Mouse (Mus musculus) stomach, embryonic 16.5 days (tissue): ENCODE results near the gene Rb1. TPM values are rescaled to one million over a fixed set of nuclear protein-coding genes. Genes with fewer than 3 reads are reported as not detected.

Experiments
- ATAC-seq: fragments of 200-750 bp; cut with Nextera tagmentation; 2 replicates; pipeline ENCODE4 v1.8.0; 2017; ENCODE audit warnings: moderate number of reproducible peaks, moderate TSS enrichment; ENCODE audit not compliant: insufficient read depth, low FRiP score
- H3K27ac ChIP-seq: fragments of 300-500 bp; sonication (generic); 2 replicates; pipeline ENCODE4 v1.5.1; 2014; ENCODE audit warnings: low read length
- H3K27me3 ChIP-seq: fragments of 300-500 bp; sonication (generic); 2 replicates; pipeline ENCODE4 v1.6.1; 2014; ENCODE audit warnings: low read length, control low read depth, mixed read lengths; ENCODE audit not compliant: control insufficient read depth, insufficient read depth
- H3K36me3 ChIP-seq: fragments of 300-500 bp; sonication (generic); 2 replicates; pipeline ENCODE4 v1.6.1; 2014; ENCODE audit warnings: low read length; ENCODE audit not compliant: control insufficient read depth, insufficient read depth
- H3K4me1 ChIP-seq: fragments of 300-500 bp; sonication (generic); 2 replicates; pipeline ENCODE4 v1.6.1; 2014; ENCODE audit warnings: low read length, control low read depth, mixed read lengths; ENCODE audit not compliant: control insufficient read depth, insufficient read depth
- H3K4me2 ChIP-seq: fragments of 300-500 bp; sonication (generic); 2 replicates; pipeline ENCODE4 v1.6.1; 2014; ENCODE audit warnings: low read depth, low read length, mixed read lengths
- H3K4me3 ChIP-seq: fragments of 300-500 bp; sonication (generic); replicated peaks from 2 replicates; pipeline ENCODE4 v1.5.1; 2014; ENCODE audit warnings: mild to moderate bottlenecking, low read length
- H3K9ac ChIP-seq: fragments of 300-500 bp; sonication (generic); 2 replicates; pipeline ENCODE4 v1.6.1; 2014; ENCODE audit warnings: low read length
- H3K9me3 ChIP-seq: fragments of 300-500 bp; sonication (generic); replicated peaks from 2 replicates; pipeline ENCODE4 v1.6.1; 2016; ENCODE audit warnings: low read length, control low read depth; ENCODE audit not compliant: control insufficient read depth
- WGBS: fragments of 180-500 bp; shearing (Covaris S2); extraction: QIAGEN DNeasy Blood & Tissue Kit; methylation state at CpG from one replicate; pipeline ENCODE4 v1.1.7; 2014; 5-methylcytosine and 5-hydroxymethylcytosine counted together
- polyA plus RNA-seq: library from polyadenylated mRNA; unstranded; fragments of >200 nt; fragmentation: Nextera tagmentation; extraction: Ambion mirVana; gene quantifications from 2 replicates; pipeline ENCODE4 v1.2.1, GENCODE M21; 2015

Gene Rb1
- polyA plus RNA-seq, 1 experiment from 2014 or later, result 11.5 TPM

- H3K9me3 ChIP-seq, result no peaks in the 10 kb centered on the region
- no peak overlapping the region for H3K9ac ChIP-seq
- H3K4me3 ChIP-seq, result no peak overlapping the region
- no peak overlapping the region for H3K27ac ChIP-seq
- ATAC-seq, result no peak
- 0 out of 2 replicates have a peak, but pooled peaks cover 2% of the 10 kb centered on the region for H3K36me3 ChIP-seq
- no peaks in the 10 kb centered on the region for H3K27me3 ChIP-seq
- H3K4me2 ChIP-seq, result no peak overlapping the region
- no peaks in the 10 kb centered on the region for H3K4me1 ChIP-seq
- 91% methylated on average over 1 of the region's 1 CpGs for WGBS
Measured at GRCm38 (mm10) chr14:73217062-73217461, 108.6 kb downstream of the Rb1 start.

DNA sequence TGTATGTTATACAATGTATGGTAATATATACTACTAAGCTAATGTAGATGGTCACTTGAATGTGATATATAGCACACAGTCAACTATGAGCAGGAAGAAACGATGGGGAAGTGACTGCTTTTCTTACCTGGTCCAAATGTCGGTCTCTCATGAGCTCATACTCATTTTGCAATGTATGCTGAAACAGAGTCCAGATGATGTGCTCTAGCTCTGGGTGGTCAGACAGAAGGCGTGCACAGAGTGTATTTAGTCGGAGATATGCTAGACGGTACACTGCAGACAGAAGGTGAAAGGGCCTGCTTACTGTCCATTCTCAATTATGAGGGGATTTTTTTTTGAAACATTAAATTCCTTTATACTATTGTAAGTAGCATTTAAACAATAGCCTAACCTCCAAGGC, 114.1 kb downstream of the Rb1 start:
- Histone ChIP-seq H3K4me3 (no peak overlapping the region), H3K4me1 (no peaks in the 10 kb centered on the region), H3K27me3 (no peaks in the 10 kb centered on the region), H3K9me3 (no peaks in the 10 kb centered on the region), H3K27ac (no peak overlapping the region), H3K9ac (no peak overlapping the region), H3K36me3 (0 out of 2 replicates have a peak, but pooled peaks cover 2% of the 10 kb centered on the region), H3K4me2 (no peak overlapping the region)
- ATAC-seq, result no peak
- WGBS, result 86% methylated on average over 5 of the region's 5 CpGs

DNA sequence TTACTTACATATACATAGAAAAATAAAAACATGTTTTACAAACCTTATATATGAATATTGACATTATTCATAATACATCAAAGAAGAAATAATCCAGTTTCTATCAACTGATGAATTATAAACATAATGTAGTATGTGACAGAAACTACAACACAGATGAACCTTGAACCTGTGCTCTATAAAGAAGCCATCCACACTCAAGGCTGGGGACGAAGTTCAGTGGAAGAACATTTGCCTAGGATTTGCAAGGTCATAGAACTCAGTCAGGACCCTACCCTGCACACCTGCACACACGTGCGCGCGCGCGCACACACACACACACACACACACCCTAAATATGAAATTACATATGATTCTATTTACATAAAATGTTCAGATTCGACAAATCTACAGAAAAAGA, 115.4 kb downstream of the Rb1 start:
- Histone ChIP-seq H3K4me1 (no peaks in the 10 kb centered on the region), H3K27ac (no peak overlapping the region), H3K4me3 (no peak overlapping the region), H3K27me3 (no peaks in the 10 kb centered on the region), H3K36me3 (0 out of 2 replicates have a peak, but pooled peaks cover 2% of the 10 kb centered on the region), H3K4me2 (no peak overlapping the region), H3K9me3 (no peaks in the 10 kb centered on the region), H3K9ac (no peak overlapping the region)
- WGBS, result 91% methylated on average over 8 of the region's 8 CpGs
- ATAC-seq, result no peak

- H3K36me3 ChIP-seq, result 0 out of 2 replicates have a peak, but pooled peaks cover under 1% of the 10 kb centered on the region
- no peak for ATAC-seq
- H3K27ac ChIP-seq, result no peak overlapping the region
- H3K9ac ChIP-seq, result no peak overlapping the region
- no peaks in the 10 kb centered on the region for H3K27me3 ChIP-seq
- H3K4me3 ChIP-seq, result no peak overlapping the region
- no peak overlapping the region for H3K4me2 ChIP-seq
- H3K9me3 ChIP-seq, result no peaks in the 10 kb centered on the region
- no peaks in the 10 kb centered on the region for H3K4me1 ChIP-seq
Measured at GRCm38 (mm10) chr14:73209262-73209661, 116.4 kb downstream of the Rb1 start.

GRCm38 (mm10) chr14:73204016-73204415, 121.6 kb downstream of the Rb1 start:
- WGBS, result 68% methylated on average over 3 of the region's 3 CpGs
- Histone ChIP-seq H3K27ac (no peak overlapping the region), H3K4me2 (no peak overlapping the region), H3K4me3 (no peak overlapping the region), H3K9me3 (no peaks in the 10 kb centered on the region), H3K9ac (no peak overlapping the region), H3K36me3 (no peaks in the 10 kb centered on the region), H3K27me3 (no peaks in the 10 kb centered on the region), H3K4me1 (0 out of 2 replicates have a peak, but pooled peaks cover 2% of the 10 kb centered on the region)
- ATAC-seq, result no peak

GRCm38 (mm10) chr14:73201447-73201846, 124.2 kb downstream of the Rb1 start:
- 48% methylated on average over 3 of the region's 3 CpGs for WGBS
- no peak overlapping the region for H3K9ac ChIP-seq
- 0 out of 2 replicates have a peak, but pooled peaks cover 2% of the 10 kb centered on the region for H3K4me1 ChIP-seq
- no peaks in the 10 kb centered on the region for H3K36me3 ChIP-seq
- no peak overlapping the region for H3K4me2 ChIP-seq
- H3K9me3 ChIP-seq, result no peaks in the 10 kb centered on the region
- no peak for ATAC-seq
- H3K27ac ChIP-seq, result no peak overlapping the region
- H3K27me3 ChIP-seq, result no peaks in the 10 kb centered on the region
- H3K4me3 ChIP-seq, result no peak overlapping the region

DNA sequence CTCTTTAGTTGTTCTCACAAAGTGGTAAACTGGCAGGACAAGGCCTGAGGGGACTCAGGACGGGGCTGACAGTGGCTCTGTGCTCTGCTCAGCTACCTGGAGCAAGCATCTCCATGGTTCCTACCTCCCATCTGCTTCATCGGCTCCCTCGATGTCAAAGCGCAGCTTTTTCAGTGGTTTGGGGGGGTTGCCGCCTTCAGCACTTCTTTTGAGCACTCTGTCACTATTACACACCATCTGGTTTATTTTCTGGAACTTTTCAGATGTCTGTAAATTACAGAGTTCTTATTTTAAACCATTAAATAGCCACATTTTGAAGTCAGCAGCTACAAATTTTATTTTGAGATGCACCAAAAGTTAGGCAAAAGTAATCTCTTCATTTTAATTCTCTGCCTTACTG, 126.6 kb downstream of the Rb1 start:
- WGBS, result 58% methylated on average over 5 of the region's 5 CpGs
- no peak for ATAC-seq

GRCm38 (mm10) chr14:73186875-73187274, 138.7 kb downstream of the Rb1 start:
- H3K4me2 ChIP-seq, result no peak overlapping the region
- H3K4me3 ChIP-seq, result no peak overlapping the region
- H3K36me3 ChIP-seq, result peaks cover 22% of the 10 kb centered on the region
- no peak for ATAC-seq
- H3K27me3 ChIP-seq, result no peaks in the 10 kb centered on the region
- no peak overlapping the region for H3K9ac ChIP-seq
- 84% methylated on average over 7 of the region's 7 CpGs for WGBS
- no peaks in the 10 kb centered on the region; the same call in 1 of the 2 replicates for H3K9me3 ChIP-seq
- H3K4me1 ChIP-seq, result no peaks in the 10 kb centered on the region
- H3K27ac ChIP-seq, result no peak overlapping the region

More for the DNA sequence above, 126.6 kb downstream of the Rb1 start:
- no peak overlapping the region for H3K4me2 ChIP-seq
- no peak overlapping the region for H3K9ac ChIP-seq
- H3K27ac ChIP-seq, result no peak overlapping the region
- H3K36me3 ChIP-seq, result no peaks in the 10 kb centered on the region; the same call in 1 of the 2 replicates
- no peaks in the 10 kb centered on the region for H3K9me3 ChIP-seq
- no peaks in the 10 kb centered on the region for H3K27me3 ChIP-seq
- no peak overlapping the region for H3K4me3 ChIP-seq
- 0 out of 2 replicates have a peak, but pooled peaks cover 2% of the 10 kb centered on the region for H3K4me1 ChIP-seq

DNA sequence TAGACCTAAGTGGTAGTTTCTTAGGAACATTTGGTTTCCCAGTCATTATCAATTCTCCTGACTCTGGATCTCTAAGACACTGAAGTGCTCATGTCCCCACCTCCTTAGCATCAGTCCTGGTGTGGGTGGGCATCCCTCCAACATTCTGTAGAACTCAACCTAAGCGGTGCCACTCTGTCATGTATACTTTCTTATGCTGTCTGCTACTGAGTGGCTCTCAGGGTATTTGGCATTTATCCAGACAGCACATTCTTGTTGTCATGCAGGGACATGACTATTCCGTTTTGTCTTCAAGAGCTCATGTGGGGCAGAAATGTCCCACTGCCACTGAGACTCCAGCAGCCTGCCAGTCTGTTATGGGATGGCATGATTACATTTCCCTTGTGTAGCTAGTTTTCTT, 144.5 kb downstream of the Rb1 start:
- Histone ChIP-seq H3K27me3 (no peaks in the 10 kb centered on the region), H3K36me3 (peaks cover 21% of the 10 kb centered on the region), H3K27ac (no peak overlapping the region), H3K4me3 (no peak overlapping the region), H3K4me1 (peaks cover 5% of the 10 kb centered on the region; the same call in 1 of the 2 replicates), H3K4me2 (no peak overlapping the region), H3K9ac (no peak overlapping the region), H3K9me3 (no peaks in the 10 kb centered on the region; the same call in 1 of the 2 replicates)
- WGBS, result 76% methylated on average over 2 of the region's 2 CpGs
- no peak; the same call in 1 of the 2 replicates for ATAC-seq
